Mouse (Mus musculus) 3T3-L1 (cell line): ENCODE data around the gene Sema6d.

Source experiments
- DNase-seq: peaks from one replicate; pipeline ENCODE4 v3.0.0-alpha.2; 2015; ENCODE audit warnings: low read depth, low spot score

Sema6d gene

DNA sequence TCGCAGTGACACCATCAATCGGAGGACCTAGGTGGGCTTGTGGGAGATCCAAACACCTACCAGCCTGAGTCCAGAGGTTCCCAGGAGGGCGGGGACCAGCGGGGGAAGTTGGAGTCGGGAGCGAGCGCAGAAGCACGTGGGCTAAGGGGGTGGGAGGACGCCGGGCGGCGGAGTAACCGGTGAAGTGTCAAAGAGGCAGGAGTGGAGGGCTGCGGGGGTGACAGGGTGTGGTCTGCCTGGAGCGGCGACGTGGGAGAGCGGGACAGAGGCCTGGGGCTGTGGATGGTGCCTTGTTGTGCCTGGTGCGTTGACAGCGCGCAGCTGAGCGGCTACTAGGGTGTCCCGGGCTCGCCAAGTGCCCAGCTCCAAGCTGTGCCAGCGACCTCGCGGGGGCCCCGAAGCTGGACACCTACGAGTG, at the start of gene Sema6d:
TSS of gene Sema6d (plus strand) at position 157 of the 418 bp plus-strand sequence.
- DNase-seq: no peak

DNA sequence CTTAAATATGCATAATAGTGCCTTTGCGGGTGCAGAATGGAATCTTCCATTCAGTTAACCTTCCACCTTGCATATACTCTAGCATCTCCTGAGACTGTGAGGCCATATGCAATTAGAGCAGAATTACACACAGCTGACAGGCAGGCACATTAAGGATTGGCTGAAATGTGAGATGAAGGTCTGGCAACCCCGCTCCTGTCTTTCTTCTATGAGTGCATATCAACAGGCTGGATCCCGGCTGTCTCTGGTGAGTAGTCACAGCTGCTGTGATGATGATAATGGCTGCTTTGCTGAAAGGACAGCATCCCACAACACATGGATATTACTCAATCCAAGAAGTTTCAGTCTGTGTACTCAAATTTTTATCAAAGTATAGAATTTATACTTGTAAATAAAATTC, 29.9 kb upstream of the Sema6d start:
- no peak for DNase-seq

DNA sequence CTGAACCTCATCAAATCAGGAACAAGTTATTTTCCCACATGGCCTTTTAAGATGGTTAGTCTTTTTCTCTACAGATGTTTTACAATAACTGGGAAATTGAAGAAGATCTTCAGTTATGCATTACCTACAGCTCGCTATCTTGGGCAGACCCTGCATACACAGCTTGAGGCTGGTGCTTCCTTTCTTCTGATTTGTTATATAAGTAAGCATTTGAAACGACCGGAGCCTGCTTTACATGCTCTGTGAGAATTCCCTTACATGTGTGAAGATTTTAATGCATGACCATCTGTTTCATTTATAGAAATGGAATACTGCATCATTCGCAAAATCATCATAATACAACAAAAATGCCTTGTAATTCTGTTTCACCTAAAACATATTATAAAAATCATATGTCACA, 21.4 kb upstream of the Sema6d start:
- no peak for DNase-seq

DNA sequence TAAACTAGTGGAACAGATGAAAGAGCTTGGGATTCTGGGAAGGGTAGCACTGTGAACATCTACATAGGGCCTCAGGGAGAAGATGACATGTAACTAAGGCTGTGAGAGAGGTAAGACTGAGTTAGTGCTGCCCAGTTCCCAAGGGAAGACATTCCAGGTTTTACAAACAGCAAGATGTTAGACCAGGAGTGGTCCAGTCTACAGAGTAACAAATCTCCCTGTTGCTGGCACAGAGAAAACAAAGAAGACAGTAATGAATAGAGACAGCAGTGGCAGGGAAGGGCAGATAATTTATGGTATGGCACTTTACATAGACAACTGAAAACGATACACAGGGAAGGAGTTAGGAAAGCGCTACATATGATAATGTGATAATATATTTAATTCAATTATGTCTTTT, 19.1 kb upstream of the Sema6d start:
- no peak for DNase-seq

DNA sequence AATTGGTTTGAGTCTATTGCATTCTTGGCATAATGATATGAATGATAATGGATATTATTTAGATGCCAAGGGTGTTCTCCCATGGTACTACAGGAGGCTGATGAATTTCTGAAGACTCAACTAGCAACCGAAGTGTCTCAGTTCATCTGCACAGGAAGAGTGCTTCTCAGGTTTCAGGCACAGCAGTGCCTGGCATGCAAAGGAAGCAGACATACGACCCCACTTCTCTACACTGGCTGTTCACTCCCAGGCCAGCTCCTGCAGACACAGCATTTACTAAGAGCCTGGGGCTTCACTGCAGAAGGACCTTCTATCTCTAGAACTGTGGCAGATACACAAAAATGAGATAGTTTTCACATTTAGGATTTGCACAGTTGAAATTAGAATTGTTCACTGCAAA, 18.4 kb upstream of the Sema6d start:
- DNase-seq: peak; percentile 8

DNA sequence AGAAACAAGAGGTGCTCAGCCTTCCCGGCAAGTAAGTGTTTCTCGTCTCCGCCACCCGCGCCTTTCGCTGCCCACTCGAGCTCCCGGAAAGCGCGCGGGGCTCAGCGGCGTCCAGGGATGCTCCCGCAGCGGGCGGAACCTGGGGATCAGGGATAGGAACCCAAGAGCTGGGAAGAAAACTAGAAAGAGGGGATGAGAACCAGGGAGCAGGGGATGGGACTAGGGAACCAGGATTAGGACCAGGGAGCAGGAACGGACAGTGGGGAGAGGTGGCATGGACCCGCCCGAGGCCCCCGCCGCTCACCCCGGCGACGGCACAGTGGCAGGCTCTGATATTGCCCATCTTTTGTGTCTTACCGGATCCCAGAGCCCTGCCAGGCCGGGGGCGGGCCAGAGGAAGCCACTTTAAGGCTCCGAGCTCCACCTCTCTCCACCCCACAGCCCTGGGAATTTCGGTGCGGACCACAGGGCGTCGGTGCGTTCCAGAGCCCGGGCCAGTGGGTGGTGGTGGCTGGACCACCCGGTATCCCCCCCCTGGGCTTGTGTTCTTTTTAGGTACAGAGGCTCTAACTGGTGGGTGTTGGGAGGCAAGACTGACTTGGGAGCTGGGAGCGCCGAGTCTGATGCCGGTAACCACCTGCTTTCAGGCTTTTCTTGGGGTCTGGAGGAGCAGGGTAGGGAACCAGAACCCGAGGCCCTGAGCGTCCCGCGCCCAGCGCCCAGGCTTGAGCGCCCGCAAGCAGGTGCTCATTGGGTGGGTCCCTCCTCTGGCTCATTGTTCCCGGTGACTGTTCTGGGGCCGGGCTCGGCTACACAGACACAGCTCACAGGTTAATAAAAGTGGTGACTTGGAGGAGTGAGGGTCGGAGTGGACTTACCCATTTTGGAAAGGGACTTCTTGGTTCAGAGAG, 717 bp downstream of the Sema6d start:
- no peak for DNase-seq

DNA sequence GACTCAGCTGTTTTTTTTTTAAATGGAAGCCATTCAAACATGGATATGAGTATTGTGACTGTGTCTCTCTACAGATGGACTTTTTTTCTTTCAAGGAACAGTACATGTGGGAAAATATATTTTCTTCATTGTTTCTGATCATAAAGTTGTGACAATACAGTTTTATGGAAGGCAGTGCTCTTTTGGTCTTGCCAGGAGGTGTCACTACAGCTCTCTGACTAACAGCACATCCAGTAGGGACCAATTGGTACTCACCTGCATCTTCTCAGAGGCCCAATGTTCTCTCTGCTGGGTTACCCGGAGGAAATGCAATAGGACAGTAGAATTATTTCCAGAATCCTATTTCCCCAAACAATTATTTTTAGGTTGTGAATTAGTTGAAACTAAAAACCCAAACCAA, 9.9 kb downstream of the Sema6d start:
- peak; percentile 51 for DNase-seq

DNA sequence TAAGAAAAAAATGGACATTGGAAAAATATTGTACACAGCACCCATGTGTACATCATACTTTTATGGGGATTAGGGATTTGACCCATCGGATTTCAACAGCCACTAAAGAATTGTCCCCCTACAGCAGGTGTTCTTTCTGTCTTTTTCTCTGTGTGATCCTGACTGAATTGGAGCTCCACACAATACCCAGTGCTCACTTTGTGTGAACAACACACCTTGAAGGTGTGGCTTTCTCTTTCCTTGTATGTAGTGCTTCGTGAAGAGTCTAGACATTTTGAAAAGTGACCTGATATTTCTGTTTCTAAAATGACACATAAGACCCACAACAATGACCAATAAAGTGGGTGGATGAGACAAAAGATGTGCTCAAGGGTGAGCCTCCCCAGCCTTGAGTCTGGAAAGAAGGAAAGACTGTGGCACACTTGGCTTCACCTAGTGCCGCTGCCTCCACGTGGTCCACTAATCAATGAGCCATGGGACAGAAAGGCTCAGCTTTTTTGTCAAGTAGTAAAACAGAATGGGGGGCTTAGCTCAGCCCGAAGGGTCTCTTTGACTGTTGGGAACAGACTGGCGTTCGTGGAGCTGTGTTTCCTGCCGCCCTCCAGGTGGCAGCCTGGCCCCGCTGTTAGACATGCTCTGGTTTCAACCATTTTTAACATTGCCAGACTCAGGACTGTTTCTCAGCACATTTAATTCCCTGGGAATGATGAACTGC, 10.9 kb downstream of the Sema6d start:
- DNase-seq: peak; percentile 70

DNA sequence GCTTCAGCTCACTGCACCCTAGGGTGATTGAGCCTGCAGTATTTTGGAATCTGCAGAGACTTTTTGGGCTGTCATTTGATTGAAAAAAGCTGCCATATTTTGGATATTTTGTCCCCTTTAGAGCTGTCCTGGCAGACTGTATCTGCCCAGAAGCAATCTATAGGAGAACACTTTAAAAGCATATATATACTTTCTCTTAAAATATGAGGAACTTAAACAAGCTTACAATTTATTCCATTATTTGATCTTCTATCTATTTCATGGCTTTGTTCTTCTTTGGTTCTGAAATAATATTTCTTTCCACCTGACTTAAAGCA, 11.4 kb downstream of the Sema6d start:
- no peak for DNase-seq

DNA sequence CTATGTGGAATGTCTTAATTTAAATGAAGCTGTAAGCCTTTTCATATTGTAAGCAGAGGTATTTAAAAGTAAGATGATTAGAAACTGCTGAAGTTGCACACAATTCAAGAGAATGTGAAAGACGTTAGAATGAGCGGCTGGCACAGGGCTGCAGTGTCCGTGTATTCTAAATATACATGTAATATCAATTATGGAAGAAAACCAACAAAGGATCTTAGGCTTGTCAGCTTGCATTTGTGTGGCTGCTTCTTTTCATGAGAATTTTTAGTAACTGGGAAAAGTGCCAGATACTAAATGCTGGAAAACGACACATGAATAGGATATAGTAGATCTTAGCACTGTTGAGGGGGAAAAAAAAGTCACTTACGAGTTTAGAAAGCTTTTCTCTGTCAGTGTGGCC, 11.8 kb downstream of the Sema6d start:
- DNase-seq: no peak

DNA sequence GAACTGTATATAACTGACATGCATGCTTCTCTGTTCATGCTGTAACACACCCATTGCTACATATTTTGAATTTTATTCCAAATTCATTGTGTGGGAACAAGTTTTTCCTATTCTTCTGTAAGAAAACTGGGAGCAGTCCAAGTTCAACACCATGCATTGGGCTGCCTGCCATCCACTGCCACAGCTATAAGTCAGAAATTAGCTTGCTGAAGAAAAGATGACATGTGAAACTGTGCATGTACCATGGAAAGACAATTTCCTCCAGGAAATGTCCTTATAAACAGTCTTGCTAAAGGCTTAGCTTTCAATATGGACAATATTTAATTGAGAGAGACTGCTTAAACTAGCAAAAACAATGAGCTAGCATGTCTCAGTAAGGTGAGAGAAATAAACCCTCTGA, 13.5 kb downstream of the Sema6d start:
- peak; percentile 27 for DNase-seq

DNA sequence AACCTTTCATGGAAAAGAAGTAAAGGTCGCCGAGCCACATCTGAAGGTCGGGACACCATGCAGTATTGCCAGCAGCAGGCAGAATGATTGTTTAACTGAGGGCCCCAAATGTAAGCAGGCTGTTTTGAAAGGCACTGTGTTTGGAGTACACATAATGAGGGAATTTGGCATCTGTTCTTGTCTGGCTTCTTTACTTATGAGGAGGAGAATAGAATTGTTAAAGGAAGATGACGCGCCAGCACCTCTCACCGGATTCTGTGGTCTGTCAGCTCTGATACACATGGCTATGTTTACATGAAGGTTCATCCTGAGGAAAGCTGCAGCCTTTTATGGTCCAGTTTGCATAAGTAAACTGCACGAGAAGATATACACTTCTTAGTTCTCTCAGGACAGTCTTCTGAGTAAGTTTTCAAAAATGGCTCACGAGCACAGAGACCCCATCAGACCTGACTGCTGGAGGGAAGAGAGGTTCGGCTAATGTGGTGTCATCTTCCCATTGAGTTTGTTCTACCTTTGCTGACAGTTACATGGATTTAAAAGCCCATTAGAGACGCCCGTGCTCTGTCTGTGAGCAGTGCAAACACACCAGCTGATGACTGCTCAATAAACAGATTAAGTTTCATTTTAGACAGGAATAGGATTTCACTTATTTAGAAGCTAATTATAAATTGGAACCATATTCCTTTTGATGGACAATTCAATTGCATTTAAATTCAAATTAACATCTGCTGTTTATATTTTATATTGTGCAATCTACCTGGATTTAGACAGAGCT, 28.9 kb downstream of the Sema6d start:
- DNase-seq: no peak

DNA sequence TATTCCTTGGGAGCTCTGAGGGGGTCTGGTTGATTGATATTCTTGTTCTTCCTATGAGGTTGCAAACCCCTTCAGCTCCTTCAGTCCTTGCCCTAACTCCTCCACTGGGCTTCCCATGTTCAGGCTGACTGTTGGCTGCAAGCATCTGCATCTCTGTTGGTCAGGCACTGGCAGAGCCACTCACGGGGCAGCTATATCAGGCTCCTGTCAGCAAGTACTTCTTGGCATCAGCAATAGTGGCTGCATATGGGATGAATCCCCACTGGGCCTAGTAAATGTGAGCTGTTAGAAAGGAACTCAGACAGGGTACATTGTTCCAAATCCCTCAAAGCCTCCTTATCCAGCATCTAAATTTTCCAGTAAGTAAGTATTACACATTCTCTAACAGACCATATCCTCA, 30.6 kb downstream of the Sema6d start:
- peak; percentile 88 for DNase-seq

DNA sequence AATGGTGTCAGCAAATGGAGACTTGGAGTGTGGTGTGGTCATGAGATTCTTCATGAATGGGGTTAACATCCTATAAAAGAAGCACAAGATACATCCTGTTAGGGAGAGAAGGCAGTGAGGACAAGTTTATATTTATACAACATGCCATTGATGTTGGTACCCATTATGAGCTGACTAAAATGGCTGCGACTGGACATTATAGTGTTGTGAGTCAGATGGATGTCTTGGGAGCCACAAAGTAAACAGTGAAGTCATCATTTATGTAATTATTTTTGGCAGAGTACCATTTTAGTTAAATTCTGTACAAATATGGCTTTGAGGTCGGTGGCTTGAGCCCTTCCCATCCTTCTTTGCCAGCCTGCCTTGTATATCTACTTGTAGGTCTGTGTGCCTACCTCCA, 31.8 kb downstream of the Sema6d start:
- DNase-seq: peak; percentile 76

DNA sequence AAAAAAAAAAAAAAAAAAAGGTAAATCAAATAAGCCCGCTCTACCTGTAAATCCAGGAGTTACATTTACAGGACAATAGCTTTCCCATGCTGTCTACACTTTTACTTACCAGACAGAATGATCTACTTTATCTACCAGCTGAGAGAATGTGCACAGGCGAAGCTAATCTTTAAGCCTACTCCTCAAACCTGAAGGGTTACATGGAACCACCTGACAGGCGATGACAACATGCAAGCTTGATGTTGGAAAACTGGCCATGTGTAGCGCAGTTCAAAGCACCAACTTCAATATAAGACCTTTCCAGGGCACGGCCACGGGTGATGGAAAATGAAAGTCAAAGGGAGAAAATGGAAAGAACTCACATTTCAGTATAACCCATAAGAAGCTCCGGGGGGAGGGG, 35.7 kb downstream of the Sema6d start:
- DNase-seq: no peak

DNA sequence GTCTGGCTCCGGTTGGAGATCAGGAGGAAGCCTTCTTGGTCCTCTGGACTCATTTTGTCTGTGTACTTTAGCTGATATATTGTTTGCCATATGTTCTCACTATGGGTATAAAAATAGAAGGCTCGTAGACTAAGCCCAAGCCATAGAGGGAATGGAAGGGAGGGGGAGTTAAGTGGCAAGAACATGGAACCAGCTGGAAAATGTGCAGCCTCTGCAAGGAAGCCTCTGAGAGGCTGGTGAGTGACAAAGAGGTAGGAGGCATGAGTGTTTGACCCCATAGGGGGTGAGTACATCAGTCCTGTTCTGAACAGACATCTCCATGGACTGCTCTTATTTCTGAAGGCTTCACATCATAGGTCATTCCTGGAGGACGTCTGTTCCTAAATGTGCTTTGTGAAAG, 37.1 kb downstream of the Sema6d start:
- DNase-seq: no peak

DNA sequence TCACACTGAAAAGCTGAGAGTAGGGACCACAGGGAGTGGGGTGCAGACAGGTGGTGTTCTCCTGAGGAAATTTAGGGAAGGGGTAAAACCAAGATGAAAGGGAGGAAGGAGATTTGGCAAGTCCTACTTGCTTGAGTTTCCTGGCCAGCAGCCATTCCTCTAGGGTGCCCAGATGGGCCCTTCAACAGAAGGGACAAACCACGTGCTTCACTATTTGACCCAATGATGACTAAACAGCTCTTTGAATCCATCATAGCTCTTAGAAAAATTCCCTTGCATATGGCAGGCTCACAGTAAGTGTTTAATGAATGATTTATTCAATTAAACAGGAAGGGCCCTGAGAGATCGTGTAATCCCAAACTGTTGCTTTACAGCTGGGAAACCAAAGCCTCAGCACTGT, 41.1 kb downstream of the Sema6d start:
- DNase-seq: peak; percentile 51

DNA sequence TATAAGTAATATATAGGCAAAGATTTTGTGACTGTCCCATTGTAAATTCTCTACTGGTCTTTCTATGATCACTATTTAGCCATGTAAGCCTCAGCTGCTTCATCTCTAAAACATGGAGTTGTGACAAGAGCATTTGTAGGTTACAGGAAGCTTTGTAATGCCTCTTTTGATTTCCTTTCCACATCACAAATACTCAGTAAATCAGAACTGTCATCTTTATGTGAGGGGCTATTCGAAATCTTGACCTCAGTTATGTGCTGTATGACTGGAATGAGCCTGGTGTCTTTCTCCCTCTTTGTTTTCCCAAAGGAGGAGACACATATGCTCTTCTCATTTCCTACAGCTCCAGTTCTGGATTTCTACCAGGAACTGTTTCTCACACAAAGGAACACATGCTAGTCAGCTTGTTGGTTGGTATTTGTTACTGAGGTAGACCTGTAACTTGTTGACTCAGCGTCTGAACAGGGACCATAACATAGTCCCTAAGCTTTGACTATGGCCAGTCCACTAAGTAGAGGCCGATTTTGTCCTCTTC, 51.8 kb downstream of the Sema6d start:
- DNase-seq: no peak

DNA sequence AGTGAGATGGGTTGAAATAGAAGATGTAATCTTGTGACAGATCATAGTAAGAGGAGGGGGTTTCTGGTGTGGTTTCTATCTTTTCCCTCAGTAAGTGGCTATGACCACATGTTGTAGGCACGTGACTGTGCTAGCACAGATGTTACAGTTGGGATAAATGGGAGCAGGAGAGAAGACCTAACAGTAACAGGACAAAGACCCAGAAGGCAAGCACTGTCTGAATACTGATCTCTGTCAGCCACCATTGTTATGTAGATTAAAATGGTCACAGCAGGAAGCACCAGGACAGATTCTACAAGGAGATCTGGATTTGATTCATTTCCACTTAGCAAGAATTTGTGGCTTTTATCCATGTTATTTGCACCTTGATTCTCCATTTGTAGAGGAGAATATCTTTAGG, 55.8 kb downstream of the Sema6d start:
- no peak for DNase-seq

DNA sequence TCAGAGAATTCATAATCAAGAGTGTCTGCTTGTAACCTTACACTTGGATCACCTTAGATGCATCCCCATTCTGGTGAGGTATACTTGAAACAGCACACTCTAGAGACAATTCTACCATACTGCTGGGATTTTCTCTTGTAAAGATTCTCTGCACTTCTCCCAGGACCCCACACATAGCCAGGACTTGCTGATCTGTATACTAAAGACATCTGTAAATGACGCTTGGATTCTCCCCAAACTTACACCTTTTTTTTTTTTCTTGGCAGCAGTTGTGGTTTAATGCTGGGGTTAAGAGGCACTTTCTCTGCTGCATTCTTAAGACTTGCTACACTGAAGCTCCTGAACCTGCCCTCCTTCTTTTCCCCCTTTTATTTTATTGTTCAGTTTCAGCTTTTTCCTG, 68.4 kb downstream of the Sema6d start:
- DNase-seq: no peak

DNA sequence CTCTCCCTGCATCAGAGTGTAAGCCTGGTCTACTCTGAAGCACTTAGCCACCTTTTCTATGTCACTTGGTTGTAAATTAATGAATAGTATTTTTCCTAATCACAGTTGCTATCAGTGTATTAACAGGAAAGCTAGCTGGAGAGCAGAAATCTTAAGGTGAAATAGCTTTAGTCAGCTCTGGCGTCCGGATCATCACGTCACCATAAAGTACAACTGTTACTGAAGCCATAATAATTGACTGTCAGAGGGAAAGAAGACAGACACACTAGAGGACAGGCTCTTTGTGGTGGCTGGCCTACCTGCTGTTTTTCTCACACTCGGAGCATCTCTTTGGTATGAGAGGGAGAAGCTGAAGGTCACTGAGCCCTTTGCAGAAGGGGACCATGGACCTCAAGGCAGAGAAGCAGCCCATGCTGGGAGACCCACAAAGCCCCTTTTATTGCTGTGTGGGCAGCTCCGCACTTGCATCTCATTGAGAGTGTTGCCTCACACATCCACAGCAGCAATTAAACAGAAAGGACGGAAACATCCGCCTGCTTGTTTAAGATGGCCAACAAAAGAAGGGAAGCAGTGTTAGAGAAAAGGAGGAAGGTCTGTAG, 72.3 kb downstream of the Sema6d start:
- DNase-seq: no peak

DNA sequence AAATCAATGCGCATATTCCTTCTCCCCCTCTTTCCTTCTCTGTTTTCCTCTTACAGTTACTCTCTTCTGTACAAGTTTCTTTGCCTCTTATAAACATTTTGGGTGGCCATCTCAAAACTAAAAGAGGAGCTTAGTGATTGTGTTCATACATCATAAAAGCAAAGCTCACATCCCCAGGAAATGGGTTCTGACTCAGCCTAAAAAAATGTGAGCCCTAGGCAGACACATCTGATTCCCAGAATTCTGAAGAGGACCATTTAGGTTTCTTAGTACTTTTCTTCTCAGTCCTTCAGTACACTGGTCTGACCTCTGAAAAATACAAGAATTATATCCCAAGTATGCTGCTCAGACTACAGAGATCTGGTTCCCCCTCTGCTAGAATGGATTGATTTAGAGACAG, 78.6 kb downstream of the Sema6d start:
- DNase-seq: peak; percentile 89
